Mouse (Mus musculus): ENCODE results near the gene Rdx.

DNA sequence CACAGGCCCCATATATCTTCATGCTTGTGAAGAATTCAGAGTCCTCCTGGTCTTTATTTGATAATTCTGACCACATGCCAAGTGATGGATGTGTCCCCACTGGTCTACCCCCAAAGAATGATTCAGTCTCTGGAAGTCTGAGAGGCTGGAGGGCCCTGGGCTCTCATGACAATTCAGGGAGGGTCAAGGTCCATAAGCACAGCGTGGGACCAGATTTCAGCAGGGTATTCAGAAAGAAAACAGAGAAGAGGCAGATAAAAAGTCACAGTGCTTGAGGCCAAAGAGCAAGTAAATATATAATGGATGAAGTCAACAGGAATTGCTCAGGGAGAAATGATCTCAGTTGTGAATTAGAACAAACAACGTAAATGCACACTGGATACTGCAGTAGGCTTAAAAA lies 15.5 kb upstream of the Rdx start:
- no peak for TF ChIP-seq POLR2A (IDR thresholded peaks at IDR 0.05; ENCODE audit: control insufficient read depth, low read depth, low read length)
- TF ChIP-seq CTCF (IDR thresholded peaks at IDR 0.05; ENCODE audit: control insufficient read depth, insufficient read depth, insufficient replicate concordance, low read depth, low read length), result no peak
